Mouse (Mus musculus) embryo, embryonic 10.5 days (tissue): ENCODE data around the gene Mxra8.

Experiments
- DNase-seq: peaks from one replicate; pipeline ENCODE4 v3.0.0-alpha.2; 2015; ENCODE audit warnings: low spot score

Mxra8 gene

GRCm38 (mm10) chr4:155863001-155863400 lies 23.5 kb downstream of the Mxra8 start, which contains the start of gene Tas1r3:
TSS of gene Tas1r3 (minus strand) at chr4:155863362.
- DNase-seq, result no peak

- peak; percentile 3 for DNase-seq
Observed at GRCm38 (mm10) chr4:155868614-155869298, 29.3 kb downstream of the Mxra8 start.

- peak; percentile 96 for DNase-seq
Observed at GRCm38 (mm10) chr4:155869317-155870033, 30.0 kb downstream of the Mxra8 start, which contains the start of the genes Cptp and Ints11. TSS of gene Cptp (minus strand) at chr4:155869440. TSS of gene Ints11 (plus strand) at chr4:155869546.

GRCm38 (mm10) chr4:155871404-155871803 lies 31.9 kb downstream of the Mxra8 start:
- DNase-seq, result no peak

GRCm38 (mm10) chr4:155883587-155883986 lies 44.1 kb downstream of the Mxra8 start:
- no peak for DNase-seq

- DNase-seq, result no peak
Observed at GRCm38 (mm10) chr4:155886330-155886729, 46.9 kb downstream of the Mxra8 start.

- no peak for DNase-seq
Observed at GRCm38 (mm10) chr4:155887674-155888073, 48.2 kb downstream of the Mxra8 start.

- DNase-seq, result no peak
Observed at GRCm38 (mm10) chr4:155888181-155888580, 48.7 kb downstream of the Mxra8 start.

- DNase-seq, result no peak
Observed at GRCm38 (mm10) chr4:155889316-155889715, 49.8 kb downstream of the Mxra8 start.

- no peak for DNase-seq
Observed at GRCm38 (mm10) chr4:155891011-155891471, 51.6 kb downstream of the Mxra8 start.

GRCm38 (mm10) chr4:155891551-155892001 lies 52.1 kb downstream of the Mxra8 start, which contains the start of the genes Pusl1 and Acap3:
TSS of gene Pusl1 (minus strand) at chr4:155891781.
TSS of gene Acap3 (plus strand) at chr4:155891822.
- peak; percentile 97 for DNase-seq

GRCm38 (mm10) chr4:155892017-155892416 lies 52.5 kb downstream of the Mxra8 start:
- DNase-seq, result peak; percentile 85

- peak; percentile 47 for DNase-seq
Observed at GRCm38 (mm10) chr4:155892438-155893211, 53.1 kb downstream of the Mxra8 start.

GRCm38 (mm10) chr4:155893212-155893690 lies 53.8 kb downstream of the Mxra8 start:
- DNase-seq, result no peak
